Mouse (Mus musculus): Measurements from ENCODE around the gene Flvcr1. TPM values are rescaled to one million over a fixed set of nuclear protein-coding genes. Genes with fewer than 3 reads are reported as not detected.
"Not testable (repeated sequence)": the region's sequence is repeated elsewhere in the genome, so short reads cannot be mapped to it uniquely, and the experiment has no call there.

Flvcr1 gene
- polyA plus RNA-seq, 1 experiment from 2014 or later: 11.5 TPM

DNA sequence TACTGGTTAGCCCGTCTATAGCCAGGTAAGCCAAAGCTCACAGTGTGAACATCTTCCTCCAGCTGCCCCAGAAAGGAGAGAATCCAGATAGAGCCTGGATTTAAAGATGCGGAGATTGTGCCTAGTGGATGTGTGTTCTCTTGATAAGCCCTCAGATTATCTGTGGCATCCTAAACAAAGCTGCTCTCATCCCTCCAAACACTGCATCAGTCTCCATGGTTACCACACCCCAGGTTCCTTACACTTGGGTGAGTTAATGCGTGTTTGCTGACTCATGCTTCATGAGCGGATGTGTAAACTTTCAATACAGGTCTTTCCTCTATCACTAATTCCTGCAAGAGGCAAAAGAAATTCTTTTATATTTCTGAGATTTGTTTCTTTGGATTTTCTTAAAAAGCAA is 9.7 kb upstream of the Flvcr1 start:
- Histone ChIP-seq H3K27ac (no peak overlapping the region), H3K9me3 (no peaks in the 10 kb centered on the region), H3K9ac (no peak overlapping the region), H3K4me3 (replicated peaks) (no peak overlapping the region), H3K27me3 (no peaks in the 10 kb centered on the region), H3K4me2 (no peak overlapping the region), H3K4me1 (peaks cover 3% of the 10 kb centered on the region), H3K36me3 (replicated peaks) (no peaks in the 10 kb centered on the region)
- 27% methylated on average over 4 of the region's 4 CpGs for WGBS
- ATAC-seq (ENCODE audit: low FRiP score): no peak

DNA sequence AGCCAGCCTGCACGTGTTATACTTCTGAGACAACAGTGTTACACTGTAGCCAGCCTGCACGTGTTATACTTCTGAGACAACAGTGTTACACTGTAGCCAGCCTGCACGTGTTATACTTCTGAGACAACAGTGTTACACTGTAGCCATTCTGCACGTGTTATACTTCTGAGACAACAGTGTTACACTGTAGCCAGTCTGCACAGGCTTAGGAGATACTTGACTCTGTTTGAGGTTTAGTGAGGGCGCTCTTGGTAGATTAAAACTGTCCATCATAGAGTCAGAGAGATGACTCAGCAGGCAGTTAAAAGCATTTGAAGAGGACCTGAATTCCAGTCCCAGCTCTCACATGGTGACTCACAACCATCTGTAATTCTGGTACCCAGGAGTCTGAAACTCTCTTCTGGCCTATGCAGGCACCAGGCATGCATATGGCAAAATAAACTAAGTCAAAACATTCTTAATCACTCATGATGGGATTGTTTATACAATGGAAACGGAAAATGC is 5.0 kb upstream of the Flvcr1 start:
- H3K27me3 ChIP-seq; H3K27ac ChIP-seq; H3K4me3 ChIP-seq (replicated peaks); H3K9ac ChIP-seq; H3K36me3 ChIP-seq (replicated peaks); H3K9me3 ChIP-seq; ATAC-seq (ENCODE audit: low FRiP score); H3K4me2 ChIP-seq: not testable (repeated sequence)
- peaks cover 11% of the 10 kb centered on the region for H3K4me1 ChIP-seq
- 78% methylated on average over 6 of the region's 6 CpGs for WGBS

DNA sequence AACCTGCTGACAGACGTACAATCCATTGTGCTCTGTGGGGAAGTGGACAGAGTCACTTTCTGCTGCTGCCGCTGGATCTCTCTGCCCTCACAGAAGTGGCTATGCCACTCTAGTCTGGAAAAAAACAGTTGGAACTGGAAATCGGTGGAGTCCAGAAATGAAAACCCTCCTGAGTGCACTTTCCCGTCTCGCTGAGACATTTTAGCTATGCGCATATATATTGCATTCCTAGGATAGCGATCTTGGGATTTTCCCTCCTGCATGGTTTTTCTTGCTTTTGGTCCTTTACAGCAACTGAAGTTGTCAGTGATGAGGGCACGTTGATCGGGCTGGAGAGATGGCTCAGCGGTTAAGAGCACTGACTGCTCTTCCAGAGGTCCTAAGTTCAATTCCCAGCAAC is 4.2 kb upstream of the Flvcr1 start:
- 68% methylated on average over 10 of the region's 10 CpGs for WGBS

DNA sequence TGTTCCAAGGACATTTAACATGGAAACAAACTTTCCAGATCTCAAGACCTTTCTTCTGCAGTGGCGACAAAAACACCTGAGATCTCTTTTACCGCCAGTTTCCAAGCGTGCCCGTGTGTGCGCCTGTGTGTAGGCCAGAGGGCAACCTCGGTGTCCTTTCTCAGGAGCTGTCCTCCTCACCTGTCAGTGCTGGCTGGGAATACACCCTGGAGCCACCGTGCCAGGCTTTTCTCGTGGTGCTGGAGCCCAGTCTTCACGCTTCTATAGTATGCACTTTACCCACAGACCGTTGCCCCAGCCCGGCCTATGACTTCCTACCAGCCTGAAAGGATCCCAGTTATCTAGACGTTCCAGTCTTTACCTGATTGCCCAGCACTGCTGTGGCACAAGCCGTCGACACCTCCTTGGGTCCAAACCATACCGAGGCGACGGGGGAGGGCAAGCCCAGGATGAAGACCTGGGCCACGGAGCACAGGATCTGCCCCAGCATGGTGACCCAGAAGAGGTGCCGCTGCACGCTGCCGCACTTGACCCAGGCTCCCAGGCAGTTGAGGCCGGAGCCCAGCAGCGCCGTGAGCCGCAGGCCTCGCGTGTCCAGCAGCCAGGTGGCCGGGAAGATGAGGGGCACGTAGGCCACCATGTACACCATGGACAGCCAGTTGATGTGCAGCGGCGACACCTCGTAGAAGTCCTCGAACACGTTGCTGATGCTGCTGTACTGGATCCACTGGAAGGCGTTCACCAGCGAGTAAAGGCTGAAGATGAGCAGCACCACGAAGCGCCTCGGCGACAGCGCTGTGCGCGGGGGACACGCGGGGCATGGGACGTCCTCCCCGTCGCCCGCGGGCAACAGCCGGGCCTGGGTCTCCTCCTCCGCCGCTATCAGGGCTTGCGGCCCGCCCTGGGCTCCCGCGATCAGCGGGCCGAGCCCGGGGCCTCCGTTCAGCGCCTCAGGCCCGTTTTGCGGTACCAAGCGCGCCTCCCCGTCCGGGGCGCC is 644 bp downstream of the Flvcr1 start:
- peak overlapping the region; percentile 91 for H3K9ac ChIP-seq
- peaks cover 20% of the 10 kb centered on the region for H3K4me1 ChIP-seq
- no peaks in the 10 kb centered on the region for H3K27me3 ChIP-seq
- peak overlapping the region; percentile 95 for H3K27ac ChIP-seq
- H3K9me3 ChIP-seq: no peaks in the 10 kb centered on the region
- peak overlapping the region; percentile 84 for H3K4me3 ChIP-seq (replicated peaks)
- no peak; the same call in none of the 2 replicates for ATAC-seq (ENCODE audit: low FRiP score)
- H3K4me2 ChIP-seq: peak overlapping the region; percentile 95
- 2% methylated on average over 56 of the region's 69 CpGs for WGBS
- peaks cover 7% of the 10 kb centered on the region for H3K36me3 ChIP-seq (replicated peaks)

More for the DNA sequence above, 4.2 kb upstream of the Flvcr1 start:
- Histone ChIP-seq H3K4me1 (peaks cover 11% of the 10 kb centered on the region), H3K27ac (no peak overlapping the region), H3K9me3 (no peaks in the 10 kb centered on the region), H3K27me3 (no peaks in the 10 kb centered on the region), H3K9ac (no peak overlapping the region), H3K4me3 (replicated peaks) (no peak overlapping the region), H3K36me3 (replicated peaks) (no peaks in the 10 kb centered on the region), H3K4me2 (no peak overlapping the region)
- no peak for ATAC-seq (ENCODE audit: low FRiP score)

DNA sequence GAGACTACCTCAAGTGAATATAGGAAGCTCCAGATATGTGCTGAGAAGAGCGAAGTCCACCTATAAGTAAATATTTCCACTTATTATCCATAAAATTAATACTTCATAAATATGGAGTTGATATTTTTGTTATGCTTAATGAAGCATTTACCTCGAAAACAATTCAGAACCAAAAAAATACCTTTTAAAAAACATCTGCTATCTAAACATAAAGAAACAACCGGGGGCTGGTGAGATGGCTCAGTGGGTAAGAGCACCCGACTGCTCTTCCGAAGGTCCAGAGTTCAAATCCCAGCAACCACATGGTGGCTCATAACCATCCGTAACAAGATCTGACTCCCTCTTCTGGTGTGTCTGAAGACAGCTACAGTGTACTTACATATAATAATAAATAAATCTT is 2.2 kb downstream of the Flvcr1 start:
- not testable (repeated sequence) for H3K27me3 ChIP-seq; ATAC-seq (ENCODE audit: low FRiP score); H3K9ac ChIP-seq; H3K9me3 ChIP-seq; H3K36me3 ChIP-seq (replicated peaks); H3K4me2 ChIP-seq; H3K27ac ChIP-seq; H3K4me3 ChIP-seq (replicated peaks)
- peaks cover 20% of the 10 kb centered on the region for H3K4me1 ChIP-seq
- 86% methylated on average over 6 of the region's 6 CpGs for WGBS

DNA sequence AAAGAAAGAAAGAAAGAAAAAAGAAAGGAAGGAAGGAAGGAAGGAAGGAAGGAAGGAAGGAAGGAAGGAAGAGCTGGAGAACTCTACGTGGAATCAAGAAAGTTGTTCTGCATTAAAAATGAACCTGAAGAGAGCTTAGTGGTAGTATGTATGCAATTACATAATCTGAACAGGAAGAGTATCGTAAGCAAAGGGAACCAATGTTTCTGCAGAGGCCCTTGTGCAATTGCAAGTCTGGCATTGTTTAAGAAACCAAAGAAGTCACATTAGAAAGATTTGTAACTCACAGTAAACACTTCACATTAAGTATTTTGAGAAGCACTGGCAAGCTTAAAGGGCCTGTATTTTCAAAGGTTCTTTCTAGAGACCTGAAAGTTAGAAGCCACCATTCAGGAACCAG is 2.8 kb downstream of the Flvcr1 start:
- H3K36me3 ChIP-seq (replicated peaks): peaks cover 7% of the 10 kb centered on the region

DNA sequence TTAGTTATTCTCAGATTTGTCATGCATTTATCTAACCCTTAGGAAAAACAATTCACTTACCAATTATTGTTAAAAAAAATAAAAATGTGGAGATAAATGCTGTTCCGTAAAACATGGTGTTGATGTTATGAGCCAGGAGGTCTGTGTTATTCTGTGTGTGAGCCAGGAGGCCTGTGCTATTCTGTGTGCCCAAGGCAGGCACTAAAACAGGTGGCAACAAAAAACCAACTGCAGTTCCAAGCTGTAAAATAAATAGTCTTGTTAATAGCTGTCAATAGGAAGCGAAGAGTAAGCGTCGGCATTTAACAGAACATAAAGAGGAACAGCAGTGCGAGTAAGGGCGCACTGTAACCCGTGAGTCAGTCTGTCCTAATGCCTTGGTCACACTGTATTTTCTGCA is 4.9 kb downstream of the Flvcr1 start:
- Histone ChIP-seq H3K9ac (no peak overlapping the region), H3K36me3 (replicated peaks) (peaks cover 7% of the 10 kb centered on the region), H3K9me3 (no peaks in the 10 kb centered on the region), H3K4me2 (no peak overlapping the region), H3K4me1 (peaks cover 12% of the 10 kb centered on the region), H3K27ac (no peak overlapping the region), H3K4me3 (replicated peaks) (no peak overlapping the region), H3K27me3 (no peaks in the 10 kb centered on the region)
- 92% methylated on average over 7 of the region's 7 CpGs for WGBS
- ATAC-seq (ENCODE audit: low FRiP score): no peak

More for the DNA sequence above, 2.8 kb downstream of the Flvcr1 start:
- peaks cover 20% of the 10 kb centered on the region for H3K4me1 ChIP-seq
- ATAC-seq (ENCODE audit: low FRiP score): no peak
- H3K4me3 ChIP-seq (replicated peaks): no peak overlapping the region
- no peaks in the 10 kb centered on the region for H3K9me3 ChIP-seq
- no peak overlapping the region for H3K9ac ChIP-seq
- no peaks in the 10 kb centered on the region for H3K27me3 ChIP-seq
- no peak overlapping the region for H3K4me2 ChIP-seq
- no peak overlapping the region for H3K27ac ChIP-seq
- WGBS: 91% methylated on average over 2 of the region's 2 CpGs

DNA sequence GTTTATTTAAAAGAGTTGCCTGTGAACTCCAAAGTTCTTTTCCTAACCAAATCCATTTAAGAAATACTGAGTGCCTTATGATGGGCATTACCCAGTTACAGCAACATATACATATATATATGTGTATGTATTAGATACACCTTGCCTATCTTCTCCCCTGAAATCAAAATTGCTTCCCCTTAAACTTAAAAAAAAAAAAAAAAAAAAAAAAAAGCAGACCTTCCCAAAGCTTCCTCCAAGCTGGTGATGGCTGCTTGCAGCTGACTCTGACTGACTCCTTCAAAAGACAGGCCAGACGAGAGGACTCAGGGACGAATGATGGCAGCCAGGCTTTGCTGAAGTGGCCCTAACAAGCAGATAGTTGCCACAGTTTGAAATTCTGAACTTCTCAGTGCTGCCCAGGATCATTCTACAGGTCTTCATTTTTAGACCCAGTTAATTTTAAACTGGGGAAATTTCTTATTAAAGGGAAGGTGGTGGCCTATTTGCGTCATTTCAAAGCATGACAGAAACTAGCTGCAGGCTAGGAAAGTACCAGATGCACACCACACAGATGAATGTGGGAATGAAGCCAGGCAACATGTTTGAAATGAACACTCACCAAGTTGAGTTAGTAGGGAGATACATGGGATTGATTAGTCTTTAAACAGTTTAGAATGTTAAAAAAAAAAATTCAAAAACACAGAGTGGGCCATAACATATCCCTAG is 5.6 kb downstream of the Flvcr1 start:
- H3K9me3 ChIP-seq: no peaks in the 10 kb centered on the region
- no peaks in the 10 kb centered on the region for H3K27me3 ChIP-seq
- no peak for ATAC-seq (ENCODE audit: low FRiP score)
- H3K36me3 ChIP-seq (replicated peaks): peaks cover 7% of the 10 kb centered on the region
- H3K4me2 ChIP-seq: no peak overlapping the region
- WGBS: 86% methylated on average over 3 of the region's 3 CpGs
- no peak overlapping the region for H3K9ac ChIP-seq
- H3K4me3 ChIP-seq (replicated peaks): no peak overlapping the region
- H3K4me1 ChIP-seq: peaks cover 11% of the 10 kb centered on the region
- no peak overlapping the region for H3K27ac ChIP-seq

DNA sequence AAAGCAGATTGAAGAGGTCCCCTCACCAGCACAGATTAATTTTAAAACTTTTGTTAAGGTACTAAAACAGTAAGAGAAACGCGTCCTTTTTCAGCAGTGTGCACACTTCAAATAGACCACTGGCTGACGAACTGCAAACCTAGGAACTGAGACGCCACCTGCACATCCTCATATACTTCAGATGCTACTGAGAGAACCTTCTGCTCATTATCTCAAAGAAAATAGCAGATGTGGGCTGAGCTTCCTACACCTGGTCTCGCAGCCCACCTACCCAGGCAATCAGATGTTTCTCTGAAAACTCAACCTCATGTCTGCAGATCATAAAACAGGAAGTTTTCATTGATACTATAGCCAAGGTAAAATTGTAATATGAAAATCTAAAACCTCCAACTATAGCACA is 6.2 kb downstream of the Flvcr1 start:
- 93% methylated on average over 5 of the region's 5 CpGs for WGBS
- no peak overlapping the region for H3K4me3 ChIP-seq (replicated peaks)
- ATAC-seq (ENCODE audit: low FRiP score): no peak
- no peak overlapping the region for H3K4me2 ChIP-seq
- H3K9me3 ChIP-seq: no peaks in the 10 kb centered on the region
- H3K9ac ChIP-seq: no peak overlapping the region
- peaks cover 5% of the 10 kb centered on the region for H3K4me1 ChIP-seq
- H3K36me3 ChIP-seq (replicated peaks): peaks cover 11% of the 10 kb centered on the region
- no peaks in the 10 kb centered on the region for H3K27me3 ChIP-seq
- no peak overlapping the region for H3K27ac ChIP-seq

DNA sequence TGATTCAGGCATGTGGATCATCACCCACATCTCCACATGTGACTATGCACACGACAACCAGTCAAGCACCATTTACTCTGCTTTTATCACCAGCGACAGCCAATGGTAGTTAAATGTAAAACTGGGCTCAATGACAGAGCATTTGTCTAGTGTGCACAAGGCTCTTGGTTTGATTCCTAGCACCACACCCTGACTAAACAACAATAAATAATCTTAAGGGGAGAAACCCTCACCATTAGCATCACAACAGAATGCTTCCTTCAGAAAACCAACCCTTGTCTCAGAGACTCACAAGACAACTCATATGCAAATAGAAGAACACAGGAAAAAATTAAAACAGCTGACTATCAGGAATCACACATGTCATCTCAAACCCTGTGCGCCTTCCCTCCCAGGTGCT is 11.7 kb downstream of the Flvcr1 start:
- Histone ChIP-seq H3K4me3 (replicated peaks) (no peak overlapping the region), H3K9ac (no peak overlapping the region), H3K27me3 (no peaks in the 10 kb centered on the region), H3K27ac (no peak overlapping the region), H3K4me2 (no peak overlapping the region), H3K4me1 (no peaks in the 10 kb centered on the region), H3K36me3 (replicated peaks) (peaks cover 48% of the 10 kb centered on the region), H3K9me3 (no peaks in the 10 kb centered on the region)
- WGBS: 95% methylated on average over 3 of the region's 3 CpGs
- ATAC-seq (ENCODE audit: low FRiP score): no peak

DNA sequence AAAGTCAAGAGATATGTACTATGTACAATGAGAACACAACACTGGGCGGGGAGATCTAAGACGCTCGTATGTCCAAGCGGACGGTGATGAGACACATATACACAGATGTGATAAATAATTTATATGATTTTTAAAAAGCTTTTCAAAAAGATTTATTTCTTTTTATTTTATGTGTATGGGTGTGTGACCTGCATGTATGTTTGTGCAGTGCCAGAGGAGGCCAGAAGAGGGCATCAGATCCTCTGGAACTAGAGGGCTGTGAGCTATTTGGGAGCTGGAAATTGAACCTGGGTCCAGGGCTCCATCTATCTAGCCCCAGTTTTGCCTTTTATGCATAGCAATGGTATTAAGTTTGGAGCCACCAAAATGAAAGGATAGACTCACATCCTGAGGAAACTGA is 17.3 kb downstream of the Flvcr1 start:
- 96% methylated on average over 5 of the region's 5 CpGs for WGBS

DNA sequence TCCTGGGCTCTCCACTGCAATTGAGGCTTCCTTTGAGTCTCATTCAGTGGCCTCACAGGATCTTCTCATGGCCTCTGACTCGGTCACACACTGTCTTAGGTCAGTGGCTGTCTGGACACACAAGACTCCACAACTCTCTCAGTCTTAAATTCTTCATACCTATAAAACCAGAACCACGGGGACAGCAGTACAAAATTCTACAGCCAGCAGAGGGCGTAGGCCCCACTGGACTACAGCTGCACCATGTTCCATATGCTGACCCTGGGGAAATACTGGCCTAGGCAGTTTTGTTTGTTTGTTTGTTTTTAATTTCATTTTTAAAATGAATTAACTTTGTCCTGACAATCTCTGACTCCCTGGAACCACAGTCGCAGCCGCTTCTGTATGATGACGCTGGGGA is 23.8 kb downstream of the Flvcr1 start:
- H3K27ac ChIP-seq: no peak overlapping the region
- H3K9me3 ChIP-seq: 0 out of 2 replicates have a peak, but pooled peaks cover 6% of the 10 kb centered on the region
- H3K36me3 ChIP-seq (replicated peaks): peaks cover 7% of the 10 kb centered on the region
- no peak overlapping the region for H3K9ac ChIP-seq
- H3K4me2 ChIP-seq: no peak overlapping the region
- ATAC-seq (ENCODE audit: low FRiP score): no peak
- H3K4me3 ChIP-seq (replicated peaks): no peak overlapping the region
- no peaks in the 10 kb centered on the region for H3K27me3 ChIP-seq
- no peaks in the 10 kb centered on the region for H3K4me1 ChIP-seq
- 69% methylated on average over 6 of the region's 6 CpGs for WGBS

More for the DNA sequence above, 17.3 kb downstream of the Flvcr1 start:
- H3K36me3 ChIP-seq (replicated peaks): peaks cover 62% of the 10 kb centered on the region
- no peaks in the 10 kb centered on the region for H3K4me1 ChIP-seq
- ATAC-seq (ENCODE audit: low FRiP score): no peak
- no peak overlapping the region for H3K4me3 ChIP-seq (replicated peaks)
- no peak overlapping the region for H3K9ac ChIP-seq
- H3K27me3 ChIP-seq: no peaks in the 10 kb centered on the region
- no peak overlapping the region for H3K4me2 ChIP-seq
- H3K9me3 ChIP-seq: 0 out of 2 replicates have a peak, but pooled peaks cover 3% of the 10 kb centered on the region
- H3K27ac ChIP-seq: no peak overlapping the region

All from forebrain, embryonic 12.5 days (tissue).